Mouse (Mus musculus) frontal cortex, adult (tissue): ENCODE data around the gene Cgref1.

Source experiments
- ATAC-seq: cut with Nextera tagmentation; 2 replicates; pipeline ENCODE4 v1.9.2; 2017; ENCODE audit warnings: mild to moderate bottlenecking, moderate library complexity, mixed read lengths; ENCODE audit not compliant: low TSS enrichment

Gene Cgref1

GRCm38 (mm10) chr5:30917348-30917747 lies 28.0 kb downstream of the Cgref1 start:
- ATAC-seq: no peak

GRCm38 (mm10) chr5:30916841-30917240 lies 28.6 kb downstream of the Cgref1 start:
- ATAC-seq: no peak

GRCm38 (mm10) chr5:30915974-30916433 lies 29.4 kb downstream of the Cgref1 start:
- peak; percentile 93 for ATAC-seq

- no peak for ATAC-seq
Measured at GRCm38 (mm10) chr5:30915456-30915855, 29.9 kb downstream of the Cgref1 start.

- no peak for ATAC-seq
Measured at GRCm38 (mm10) chr5:30914849-30915248, 30.5 kb downstream of the Cgref1 start.

GRCm38 (mm10) chr5:30914101-30914635 lies 31.2 kb downstream of the Cgref1 start:
- ATAC-seq: no peak

- ATAC-seq: no peak
Measured at GRCm38 (mm10) chr5:30913060-30913841, 32.1 kb downstream of the Cgref1 start, which contains the start of gene Emilin1. TSS of gene Emilin1 (plus strand) at chr5:30913402.

GRCm38 (mm10) chr5:30912156-30912555 lies 33.2 kb downstream of the Cgref1 start:
- no peak for ATAC-seq

- ATAC-seq: no peak
Measured at GRCm38 (mm10) chr5:30910481-30910880, 34.9 kb downstream of the Cgref1 start.

- no peak for ATAC-seq
Measured at GRCm38 (mm10) chr5:30909863-30910262, 35.5 kb downstream of the Cgref1 start.

- no peak for ATAC-seq
Measured at GRCm38 (mm10) chr5:30909300-30909659, 36.1 kb downstream of the Cgref1 start.

GRCm38 (mm10) chr5:30908426-30909299 lies 36.7 kb downstream of the Cgref1 start:
- ATAC-seq: no peak

- peak; percentile 96 for ATAC-seq
Measured at GRCm38 (mm10) chr5:30907413-30908059, 37.9 kb downstream of the Cgref1 start, which contains the start of gene Ost4. TSS of gene Ost4 (minus strand) at chr5:30907788.

- no peak for ATAC-seq
Measured at GRCm38 (mm10) chr5:30901860-30902259, 43.5 kb downstream of the Cgref1 start.

GRCm38 (mm10) chr5:30890375-30890774 lies 55.0 kb downstream of the Cgref1 start:
- ATAC-seq: no peak

- no peak for ATAC-seq
Measured at GRCm38 (mm10) chr5:30889088-30889754, 56.2 kb downstream of the Cgref1 start.

- ATAC-seq: peak; percentile 68
Measured at GRCm38 (mm10) chr5:30888337-30889087, 56.9 kb downstream of the Cgref1 start, which contains the start of gene Agbl5. TSS of gene Agbl5 (plus strand) at chr5:30888694.

- ATAC-seq: peak; percentile 80
Measured at GRCm38 (mm10) chr5:30887858-30888336, 57.5 kb downstream of the Cgref1 start.

- ATAC-seq: peak; percentile 7
Measured at GRCm38 (mm10) chr5:30887331-30887761, 58.0 kb downstream of the Cgref1 start.

GRCm38 (mm10) chr5:30886731-30887130 lies 58.7 kb downstream of the Cgref1 start:
- ATAC-seq: no peak
